Mouse (Mus musculus): ENCODE data around the gene Jund.

GRCm38 (mm10) chr8:70659604-70660272 is 39.0 kb upstream of the Jund start:
- TF ChIP-seq CTCF (IDR thresholded peaks at IDR 0.05; ENCODE audit: control insufficient read depth, insufficient read depth, insufficient read length) (no peak), MAX (IDR thresholded peaks at IDR 0.05) (no peak), MYOD1 (IDR thresholded peaks at IDR 0.05; ENCODE audit: control insufficient read depth, insufficient read length, low read depth) (no peak)
